Mouse (Mus musculus): Measurements from ENCODE around the gene Atoh1. TPM values are rescaled to one million over a fixed set of nuclear protein-coding genes. Genes with fewer than 3 reads are reported as not detected.

The Atoh1 gene
- polyA plus RNA-seq (2014; fragmentation: Illumina TruSeq; extraction: RNeasy Lipid Tissue Mini Kit (QIAGEN cat#74804); ENCODE audit: insufficient read depth, low read depth, low replicate concordance), result not detected

DNA sequence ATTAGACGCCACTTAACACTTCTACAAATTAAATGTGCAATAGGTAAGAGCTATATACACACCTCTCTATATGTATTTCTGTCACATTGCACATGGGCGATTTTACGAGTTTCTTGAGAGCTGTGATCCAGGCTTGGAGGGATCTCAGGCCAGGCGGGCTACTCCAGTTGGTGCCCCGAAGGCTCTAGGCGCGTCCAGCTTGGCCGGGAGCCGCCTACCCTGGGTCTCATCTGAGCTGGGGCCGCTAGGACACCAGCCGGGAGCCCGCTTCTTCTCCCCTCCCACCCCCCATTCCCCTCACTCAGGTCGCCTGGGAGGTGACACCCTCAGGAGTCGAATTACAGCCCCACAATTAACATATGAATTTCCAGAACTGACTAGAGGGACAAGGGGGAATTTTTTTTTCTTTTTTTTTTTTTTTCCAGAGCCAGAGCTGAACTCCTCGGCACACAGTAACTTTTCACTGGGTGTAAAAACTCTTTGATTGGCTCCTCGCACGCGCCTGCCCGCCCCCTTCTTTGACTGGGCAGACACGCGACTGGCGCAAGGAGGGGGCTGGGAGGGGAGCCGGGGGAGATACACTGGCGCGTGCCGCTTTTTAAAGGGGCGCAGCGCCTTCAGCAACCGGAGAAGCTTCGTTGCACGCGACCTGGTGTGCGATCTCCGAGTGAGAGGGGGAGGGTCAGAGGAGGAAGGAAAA is at the start of gene Atoh1:
Atoh1 (plus strand) TSS at position 627 of the 700 bp plus-strand sequence.

